Mouse (Mus musculus): Measurements from ENCODE around the gene Ppcdc. TPM values are rescaled to one million over a fixed set of nuclear protein-coding genes. Genes with fewer than 3 reads are reported as not detected.

The Ppcdc gene
- polyA plus RNA-seq, 1 experiment from 2014 or later: 21.9 TPM

DNA sequence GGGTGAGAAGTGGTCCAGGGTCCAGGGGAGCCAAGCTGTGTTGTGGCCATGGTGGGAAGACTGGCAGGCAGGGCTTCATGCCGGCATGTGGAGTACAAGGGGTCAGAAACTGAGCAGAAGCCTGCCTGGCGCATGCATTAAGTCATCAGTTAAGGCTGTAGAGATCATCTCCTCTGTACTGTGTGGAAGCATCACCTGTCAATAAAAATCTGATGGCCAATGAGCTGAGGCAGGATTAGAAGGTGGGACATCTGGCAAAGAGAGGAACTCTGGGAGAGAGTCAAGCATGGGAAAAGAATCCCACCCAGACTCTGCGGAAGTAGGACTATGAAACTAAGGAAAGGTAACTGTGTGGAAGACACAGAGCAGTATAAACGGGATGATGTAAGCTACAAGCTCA, 13.6 kb upstream of the Ppcdc start:
- Histone ChIP-seq H3K9ac (no peak overlapping the region), H3K27me3 (ENCODE audit: control insufficient read depth, insufficient read depth, low read length) (no peaks in the 10 kb centered on the region), H3K4me2 (replicated peaks) (no peak overlapping the region), H3K4me3 (replicated peaks; ENCODE audit: low read length) (no peak overlapping the region), H3K36me3 (replicated peaks; ENCODE audit: control insufficient read depth, insufficient read depth) (peaks cover 37% of the 10 kb centered on the region), H3K27ac (no peak overlapping the region), H3K9me3 (ENCODE audit: control insufficient read depth, low read length) (no peaks in the 10 kb centered on the region), H3K4me1 (replicated peaks; ENCODE audit: control insufficient read depth, insufficient read depth, low read length) (no peaks in the 10 kb centered on the region)
- 87% methylated on average over 4 of the region's 4 CpGs for WGBS
- no peak for ATAC-seq (ENCODE audit: low FRiP score)
- DNase-seq (ENCODE audit: low spot score): no peak

DNA sequence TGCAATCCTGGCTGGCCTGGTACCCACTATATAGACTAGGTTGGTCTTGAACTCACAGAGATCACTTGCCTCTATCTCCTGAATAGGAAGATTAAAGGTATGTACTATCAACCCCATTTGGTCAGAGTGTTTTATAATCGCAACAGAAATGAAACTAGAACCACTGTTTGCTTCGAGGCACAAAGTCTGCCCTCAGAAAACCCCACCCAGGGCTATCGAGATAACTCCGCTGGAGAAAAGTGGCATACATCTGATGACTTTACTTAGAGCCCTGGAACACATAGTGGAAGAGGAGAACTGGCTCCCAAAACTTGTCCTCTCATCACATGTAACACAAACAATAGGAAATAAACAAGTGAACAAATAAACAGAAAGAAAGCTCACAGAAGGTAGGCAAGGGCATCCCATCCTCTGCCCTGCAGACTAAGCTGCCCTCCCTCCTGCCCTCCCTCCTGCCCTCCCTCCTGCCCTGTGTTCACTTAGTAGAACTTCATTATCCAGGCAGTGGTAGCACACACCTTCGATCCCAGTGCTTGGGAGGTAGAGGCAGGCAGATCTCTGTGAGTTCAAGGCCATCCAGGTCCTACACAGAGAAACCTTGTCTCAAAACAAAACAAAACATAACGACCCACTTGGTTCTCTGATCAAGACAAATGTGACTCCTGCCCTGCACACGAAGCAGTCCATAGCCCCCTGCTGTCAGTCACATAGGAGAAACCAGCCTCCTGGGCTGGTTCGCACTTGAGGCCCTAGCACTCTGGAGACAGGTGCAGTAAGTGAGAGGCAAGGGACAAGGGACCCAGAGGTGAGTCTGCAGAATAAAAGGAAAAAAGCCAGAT, 12.9 kb upstream of the Ppcdc start:
- no peak for ATAC-seq (ENCODE audit: low FRiP score)

GRCm38 (mm10) chr9:57449715-57450114, 9.8 kb upstream of the Ppcdc start:
- Histone ChIP-seq H3K27me3 (ENCODE audit: control insufficient read depth, insufficient read depth, low read length) (no peaks in the 10 kb centered on the region), H3K4me2 (replicated peaks) (no peak overlapping the region), H3K9ac (no peak overlapping the region), H3K4me1 (replicated peaks; ENCODE audit: control insufficient read depth, insufficient read depth, low read length) (no peaks in the 10 kb centered on the region), H3K4me3 (replicated peaks; ENCODE audit: low read length) (no peak overlapping the region), H3K27ac (no peak overlapping the region), H3K36me3 (replicated peaks; ENCODE audit: control insufficient read depth, insufficient read depth) (peaks cover 72% of the 10 kb centered on the region), H3K9me3 (ENCODE audit: control insufficient read depth, low read length) (no peaks in the 10 kb centered on the region)
- WGBS: 81% methylated on average over 1 of the region's 1 CpGs
- DNase-seq (ENCODE audit: low spot score) (no peak), ATAC-seq (ENCODE audit: low FRiP score) (no peak)

More for the DNA sequence above, 12.9 kb upstream of the Ppcdc start:
- Histone ChIP-seq H3K27me3 (ENCODE audit: control insufficient read depth, insufficient read depth, low read length) (no peaks in the 10 kb centered on the region), H3K4me1 (replicated peaks; ENCODE audit: control insufficient read depth, insufficient read depth, low read length) (no peaks in the 10 kb centered on the region), H3K9me3 (ENCODE audit: control insufficient read depth, low read length) (no peaks in the 10 kb centered on the region), H3K4me2 (replicated peaks) (no peak overlapping the region), H3K27ac (no peak overlapping the region), H3K4me3 (replicated peaks; ENCODE audit: low read length) (no peak overlapping the region), H3K36me3 (replicated peaks; ENCODE audit: control insufficient read depth, insufficient read depth) (peaks cover 43% of the 10 kb centered on the region), H3K9ac (no peak overlapping the region)
- no peak for DNase-seq (ENCODE audit: low spot score)
- whole genome bisulfite sequencing: 91% methylated on average over 8 of the region's 8 CpGs

GRCm38 (mm10) chr9:57440620-57441019, 696 bp upstream of the Ppcdc start:
- Histone ChIP-seq H3K9me3 (ENCODE audit: control insufficient read depth, low read length) (no peaks in the 10 kb centered on the region), H3K27ac (no peak overlapping the region), H3K9ac (no peak overlapping the region), H3K36me3 (replicated peaks; ENCODE audit: control insufficient read depth, insufficient read depth) (peaks cover 48% of the 10 kb centered on the region), H3K4me3 (replicated peaks; ENCODE audit: low read length) (no peak overlapping the region), H3K4me1 (replicated peaks; ENCODE audit: control insufficient read depth, insufficient read depth, low read length) (peaks cover 7% of the 10 kb centered on the region; the same call in 1 of the 2 replicates), H3K27me3 (ENCODE audit: control insufficient read depth, insufficient read depth, low read length) (no peaks in the 10 kb centered on the region), H3K4me2 (replicated peaks) (no peak overlapping the region)
- DNase-seq (ENCODE audit: low spot score): no peak
- WGBS: 94% methylated on average over 1 of the region's 1 CpGs
- no peak for ATAC-seq (ENCODE audit: low FRiP score)

GRCm38 (mm10) chr9:57439083-57439482, 841 bp downstream of the Ppcdc start:
- ATAC-seq (ENCODE audit: low FRiP score): no peak
- Histone ChIP-seq H3K9ac (peak overlapping the region; percentile 66), H3K9me3 (ENCODE audit: control insufficient read depth, low read length) (no peaks in the 10 kb centered on the region), H3K36me3 (replicated peaks; ENCODE audit: control insufficient read depth, insufficient read depth) (peaks cover 33% of the 10 kb centered on the region), H3K27me3 (ENCODE audit: control insufficient read depth, insufficient read depth, low read length) (no peaks in the 10 kb centered on the region), H3K4me3 (replicated peaks; ENCODE audit: low read length) (peak overlapping the region; percentile 46), H3K27ac (no peak overlapping the region), H3K4me2 (replicated peaks) (peak overlapping the region; percentile 58), H3K4me1 (replicated peaks; ENCODE audit: control insufficient read depth, insufficient read depth, low read length) (peaks cover 7% of the 10 kb centered on the region; the same call in 1 of the 2 replicates)
- no peak for DNase-seq (ENCODE audit: low spot score)
- WGBS: 50% methylated on average over 7 of the region's 7 CpGs

DNA sequence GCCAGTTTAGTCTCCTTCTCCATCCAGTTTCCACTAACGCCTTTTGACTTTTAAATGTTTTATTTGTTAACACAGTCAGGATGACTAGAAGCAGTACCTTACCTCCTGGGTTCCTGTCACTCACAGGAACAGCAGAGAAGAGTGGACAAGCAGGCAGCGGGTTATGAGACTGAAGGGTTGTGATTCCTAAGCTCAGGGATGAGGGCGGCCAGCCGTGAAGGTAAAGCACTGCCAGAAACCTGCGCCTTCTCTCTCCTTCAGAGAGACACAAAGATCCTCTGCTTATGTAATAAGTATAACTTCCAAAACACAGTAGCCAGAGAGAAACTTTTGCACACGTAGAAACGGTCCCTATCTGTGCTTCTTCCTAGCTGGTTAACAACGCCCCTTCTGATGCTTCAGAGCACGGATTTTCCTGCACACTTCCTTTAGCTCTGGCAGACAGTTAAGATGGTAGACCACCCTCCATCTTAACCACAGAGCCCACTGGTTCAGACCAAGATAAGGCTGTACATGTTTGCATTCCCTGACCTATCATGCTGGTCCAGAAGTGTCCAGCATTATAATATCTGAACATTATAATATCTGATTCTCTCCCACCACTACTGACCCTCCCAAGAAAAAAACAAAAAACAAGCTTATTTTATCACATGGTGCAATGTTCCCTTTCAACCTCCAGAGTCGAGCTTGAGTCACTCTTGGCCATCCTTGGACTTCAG, 1.9 kb downstream of the Ppcdc start:
- no peak overlapping the region for H3K4me3 ChIP-seq (replicated peaks; ENCODE audit: low read length)
- no peak overlapping the region for H3K27ac ChIP-seq
- WGBS: 84% methylated on average over 10 of the region's 10 CpGs
- H3K4me1 ChIP-seq (replicated peaks; ENCODE audit: control insufficient read depth, insufficient read depth, low read length): peaks cover 9% of the 10 kb centered on the region; the same call in 1 of the 2 replicates
- no peaks in the 10 kb centered on the region for H3K9me3 ChIP-seq (ENCODE audit: control insufficient read depth, low read length)
- DNase-seq (ENCODE audit: low spot score) (no peak), ATAC-seq (ENCODE audit: low FRiP score) (no peak)
- H3K27me3 ChIP-seq (ENCODE audit: control insufficient read depth, insufficient read depth, low read length): no peaks in the 10 kb centered on the region
- H3K9ac ChIP-seq: no peak overlapping the region
- H3K36me3 ChIP-seq (replicated peaks; ENCODE audit: control insufficient read depth, insufficient read depth): peaks cover 22% of the 10 kb centered on the region
- H3K4me2 ChIP-seq (replicated peaks): no peak overlapping the region

GRCm38 (mm10) chr9:57436166-57436565, 3.8 kb downstream of the Ppcdc start:
- Histone ChIP-seq H3K9ac (no peak overlapping the region), H3K27ac (no peak overlapping the region), H3K4me2 (replicated peaks) (no peak overlapping the region), H3K4me1 (replicated peaks; ENCODE audit: control insufficient read depth, insufficient read depth, low read length) (peaks cover 16% of the 10 kb centered on the region; the same call in 1 of the 2 replicates), H3K36me3 (replicated peaks; ENCODE audit: control insufficient read depth, insufficient read depth) (peaks cover 5% of the 10 kb centered on the region), H3K9me3 (ENCODE audit: control insufficient read depth, low read length) (no peaks in the 10 kb centered on the region), H3K4me3 (replicated peaks; ENCODE audit: low read length) (no peak overlapping the region), H3K27me3 (ENCODE audit: control insufficient read depth, insufficient read depth, low read length) (no peaks in the 10 kb centered on the region)
- no peak for DNase-seq (ENCODE audit: low spot score)
- no peak for ATAC-seq (ENCODE audit: low FRiP score)
- 87% methylated on average over 5 of the region's 5 CpGs for WGBS

DNA sequence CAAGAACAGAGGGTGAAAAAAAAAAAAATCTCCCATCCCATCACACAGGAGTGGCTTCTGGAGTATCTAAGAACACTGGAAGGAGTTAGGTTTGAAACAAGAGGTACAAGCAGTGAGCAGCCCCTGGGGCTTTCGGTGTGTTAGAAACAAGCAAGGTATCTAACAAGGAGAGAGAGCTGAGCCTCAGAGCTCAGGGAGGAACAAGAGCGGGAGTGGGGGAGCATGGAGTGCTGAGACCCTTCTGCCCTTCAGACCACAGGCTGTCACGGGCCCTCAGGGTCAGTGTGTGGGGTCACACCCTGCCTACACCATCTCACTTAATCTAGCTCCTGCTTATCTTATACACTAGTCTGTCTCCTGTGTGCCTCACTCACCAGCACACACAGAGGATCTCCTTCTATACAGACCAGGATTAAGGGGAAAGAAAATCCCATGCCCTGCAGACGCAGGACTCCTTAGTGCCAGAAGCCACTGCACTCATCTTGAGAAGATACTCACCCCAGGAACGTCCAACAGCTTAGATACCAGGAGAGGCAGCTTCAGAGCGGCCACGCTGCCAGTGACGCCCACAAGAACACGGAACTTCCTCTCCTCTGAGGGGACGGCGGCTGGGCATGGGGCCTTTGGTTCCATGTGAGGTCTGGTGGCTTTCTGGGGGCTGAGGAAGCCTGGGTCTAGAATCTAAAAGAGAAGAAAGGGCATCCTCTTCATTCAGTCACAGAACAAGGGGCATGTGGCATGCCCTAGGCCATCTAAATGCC, 5.3 kb downstream of the Ppcdc start:
- Histone ChIP-seq H3K36me3 (replicated peaks; ENCODE audit: control insufficient read depth, insufficient read depth) (no peaks in the 10 kb centered on the region; the same call in 1 of the 2 replicates), H3K9ac (no peak overlapping the region; the same call in 1 of the 2 replicates), H3K4me2 (replicated peaks) (no peak overlapping the region), H3K27me3 (ENCODE audit: control insufficient read depth, insufficient read depth, low read length) (no peaks in the 10 kb centered on the region), H3K4me1 (replicated peaks; ENCODE audit: control insufficient read depth, insufficient read depth, low read length) (peaks cover 16% of the 10 kb centered on the region; the same call in 1 of the 2 replicates), H3K27ac (no peak overlapping the region), H3K4me3 (replicated peaks; ENCODE audit: low read length) (no peak overlapping the region), H3K9me3 (ENCODE audit: control insufficient read depth, low read length) (no peaks in the 10 kb centered on the region)
- no peak for ATAC-seq (ENCODE audit: low FRiP score)
- 88% methylated on average over 11 of the region's 11 CpGs for WGBS
- DNase-seq (ENCODE audit: low spot score): no peak

Data from hindbrain, embryonic 14.5 days (tissue).